Mouse (Mus musculus): ENCODE data around the gene Gjb2. TPM values are rescaled to one million over a fixed set of nuclear protein-coding genes. Genes with fewer than 3 reads are reported as not detected.
"Not testable (repeated sequence)": the region's sequence is repeated elsewhere in the genome, so short reads cannot be mapped to it uniquely, and the experiment has no call there.

The Gjb2 gene
- polyA plus RNA-seq, 1 experiment from 2014 or later, result 78.1 TPM

DNA sequence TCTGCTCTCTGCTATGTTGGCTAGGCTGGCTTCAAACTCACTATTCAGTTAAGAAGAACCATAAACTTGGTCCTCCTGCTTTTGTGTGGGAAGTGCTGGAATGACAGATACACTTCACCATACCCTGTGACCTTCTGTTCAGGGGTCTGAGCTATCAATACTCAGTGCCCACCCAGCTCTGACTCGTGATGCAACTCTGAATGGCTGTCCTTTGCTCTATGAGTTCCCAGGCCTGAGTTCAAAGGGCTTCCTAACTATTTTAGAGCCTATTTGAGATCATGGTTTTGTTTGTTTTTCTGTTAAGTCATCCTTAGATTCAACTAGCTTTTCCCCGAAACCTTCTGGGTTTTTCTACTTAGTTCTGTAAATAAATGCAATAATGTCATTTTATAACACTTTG lies 14.5 kb downstream of the Gjb2 start:
- Histone ChIP-seq H3K27me3 (ENCODE audit: control insufficient read depth, insufficient read depth, low read length) (no peaks in the 10 kb centered on the region), H3K4me2 (replicated peaks; ENCODE audit: low read depth) (no peak overlapping the region), H3K9ac (ENCODE audit: low read length) (no peak overlapping the region), H3K4me1 (replicated peaks; ENCODE audit: control insufficient read depth, insufficient read depth) (no peaks in the 10 kb centered on the region), H3K9me3 (ENCODE audit: control insufficient read depth, low read length) (no peaks in the 10 kb centered on the region), H3K4me3 (ENCODE audit: low read depth, low read length) (no peak overlapping the region), H3K36me3 (ENCODE audit: control insufficient read depth, insufficient read depth, low read length) (no peaks in the 10 kb centered on the region), H3K27ac (replicated peaks) (no peak overlapping the region)
- no peak for TF ChIP-seq EP300 (optimal IDR thresholded peaks at IDR 0.05)
- TF ChIP-seq CTCF (IDR thresholded peaks at IDR 0.05; ENCODE audit: low read depth), result no peak
- ATAC-seq (ENCODE audit: low FRiP score, low TSS enrichment) (no peak), DNase-seq (ENCODE audit: low spot score) (no peak)
- WGBS, result 23% methylated on average over 2 of the region's 2 CpGs

DNA sequence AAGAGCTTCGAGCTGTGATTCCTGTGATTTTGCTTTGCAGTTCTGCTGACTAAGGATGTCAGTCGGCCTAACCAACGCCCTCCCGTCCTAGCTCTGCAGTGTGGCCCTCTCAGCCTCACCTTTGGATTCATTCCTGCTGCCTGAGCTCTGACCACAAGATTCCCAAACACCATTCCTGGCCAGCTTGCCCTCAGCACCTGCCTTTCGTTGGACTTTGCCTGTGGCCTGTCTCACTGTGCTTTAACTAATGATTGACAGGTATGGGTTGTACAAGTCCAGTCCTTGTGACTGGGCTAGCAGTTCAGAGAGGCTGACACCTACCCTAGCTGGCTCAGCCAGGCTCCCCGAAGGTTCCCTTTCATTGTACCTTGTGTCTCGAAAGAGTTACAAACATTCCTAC lies 15.4 kb downstream of the Gjb2 start:
- no peaks in the 10 kb centered on the region for H3K4me1 ChIP-seq (replicated peaks; ENCODE audit: control insufficient read depth, insufficient read depth)
- no peak for TF ChIP-seq EP300 (optimal IDR thresholded peaks at IDR 0.05)
- TF ChIP-seq CTCF (IDR thresholded peaks at IDR 0.05; ENCODE audit: low read depth), result no peak
- H3K27me3 ChIP-seq (ENCODE audit: control insufficient read depth, insufficient read depth, low read length), result no peaks in the 10 kb centered on the region
- 83% methylated on average over 7 of the region's 7 CpGs for WGBS
- no peak overlapping the region for H3K27ac ChIP-seq (replicated peaks)
- no peaks in the 10 kb centered on the region for H3K9me3 ChIP-seq (ENCODE audit: control insufficient read depth, low read length)
- no peaks in the 10 kb centered on the region for H3K36me3 ChIP-seq (ENCODE audit: control insufficient read depth, insufficient read depth, low read length)
- ATAC-seq (ENCODE audit: low FRiP score, low TSS enrichment) (peak; percentile 78), DNase-seq (ENCODE audit: low spot score) (peak; percentile 28)
- H3K4me3 ChIP-seq (ENCODE audit: low read depth, low read length), result no peak overlapping the region
- H3K9ac ChIP-seq (ENCODE audit: low read length), result no peak overlapping the region
- no peak overlapping the region for H3K4me2 ChIP-seq (replicated peaks; ENCODE audit: low read depth)

DNA sequence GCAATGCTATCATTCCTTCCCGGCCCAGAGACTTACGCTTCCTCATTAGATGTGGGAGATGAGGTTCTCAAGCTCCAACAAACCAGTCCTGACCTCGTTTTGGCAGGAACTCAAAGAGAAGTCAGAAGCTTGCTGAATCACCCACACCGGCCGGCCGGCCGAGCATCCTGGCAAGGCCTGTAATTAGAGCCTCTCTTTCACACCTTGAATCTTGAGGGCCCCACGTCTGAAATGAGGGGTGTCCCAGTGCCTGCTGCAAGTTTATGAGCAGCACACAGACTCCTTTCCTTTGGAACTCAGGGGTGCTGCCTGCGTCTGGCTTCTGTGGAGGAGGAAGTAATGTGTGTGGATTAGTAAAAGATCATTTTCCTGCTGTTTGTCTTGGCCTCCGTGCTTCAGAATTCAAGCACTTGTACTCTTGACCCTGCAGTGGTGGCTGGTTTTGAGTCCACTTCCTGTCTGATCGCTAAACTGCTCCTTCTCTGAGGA lies 20.3 kb downstream of the Gjb2 start:
- no peaks in the 10 kb centered on the region for H3K4me1 ChIP-seq (replicated peaks; ENCODE audit: control insufficient read depth, insufficient read depth)
- no peak overlapping the region for H3K4me2 ChIP-seq (replicated peaks; ENCODE audit: low read depth)
- H3K36me3 ChIP-seq (ENCODE audit: control insufficient read depth, insufficient read depth, low read length), result no peaks in the 10 kb centered on the region
- ATAC-seq (ENCODE audit: low FRiP score, low TSS enrichment) (peak; percentile 71), DNase-seq (ENCODE audit: low spot score) (peak; percentile 53)
- TF ChIP-seq CTCF (IDR thresholded peaks at IDR 0.05; ENCODE audit: low read depth) (no peak), EP300 (optimal IDR thresholded peaks at IDR 0.05) (no peak)
- H3K27ac ChIP-seq (replicated peaks), result peak overlapping the region; percentile 69
- H3K9ac ChIP-seq (ENCODE audit: low read length), result no peak overlapping the region
- H3K9me3 ChIP-seq (ENCODE audit: control insufficient read depth, low read length), result no peaks in the 10 kb centered on the region
- H3K27me3 ChIP-seq (ENCODE audit: control insufficient read depth, insufficient read depth, low read length), result no peaks in the 10 kb centered on the region
- no peak overlapping the region for H3K4me3 ChIP-seq (ENCODE audit: low read depth, low read length)
- WGBS, result 11% methylated on average over 11 of the region's 11 CpGs

DNA sequence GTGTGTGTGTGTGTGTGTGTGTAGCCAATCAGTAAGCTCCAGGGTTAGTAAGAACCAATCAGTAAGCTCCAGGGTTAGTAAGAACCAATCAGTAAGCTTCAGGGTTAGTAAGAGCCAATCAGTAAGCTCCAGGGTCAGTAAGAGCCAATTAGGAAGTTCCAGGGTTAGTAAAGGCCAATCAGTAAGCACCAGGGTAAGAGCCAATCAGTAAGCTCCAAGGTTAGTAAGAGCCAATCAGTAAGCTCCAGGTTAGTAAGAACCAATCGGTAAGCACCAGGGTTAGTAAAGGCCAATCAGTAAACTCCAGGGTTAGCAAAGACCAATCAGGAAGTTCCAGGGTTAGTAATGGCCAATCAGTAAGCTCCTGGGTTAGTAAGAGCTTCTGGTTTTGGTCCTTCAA lies 21.6 kb downstream of the Gjb2 start:
- Histone ChIP-seq H3K36me3 (ENCODE audit: control insufficient read depth, insufficient read depth, low read length) (no peaks in the 10 kb centered on the region), H3K27me3 (ENCODE audit: control insufficient read depth, insufficient read depth, low read length) (no peaks in the 10 kb centered on the region), H3K9ac (ENCODE audit: low read length) (no peak overlapping the region), H3K4me1 (replicated peaks; ENCODE audit: control insufficient read depth, insufficient read depth) (no peaks in the 10 kb centered on the region), H3K4me2 (replicated peaks; ENCODE audit: low read depth) (no peak overlapping the region), H3K9me3 (ENCODE audit: control insufficient read depth, low read length) (no peaks in the 10 kb centered on the region), H3K4me3 (ENCODE audit: low read depth, low read length) (no peak overlapping the region), H3K27ac (replicated peaks) (no peak overlapping the region)
- 95% methylated on average over 1 of the region's 1 CpGs for WGBS
- ATAC-seq (ENCODE audit: low FRiP score, low TSS enrichment) (no peak), DNase-seq (ENCODE audit: low spot score) (no peak)
- no peak for TF ChIP-seq EP300 (optimal IDR thresholded peaks at IDR 0.05)
- no peak for TF ChIP-seq CTCF (IDR thresholded peaks at IDR 0.05; ENCODE audit: low read depth)

DNA sequence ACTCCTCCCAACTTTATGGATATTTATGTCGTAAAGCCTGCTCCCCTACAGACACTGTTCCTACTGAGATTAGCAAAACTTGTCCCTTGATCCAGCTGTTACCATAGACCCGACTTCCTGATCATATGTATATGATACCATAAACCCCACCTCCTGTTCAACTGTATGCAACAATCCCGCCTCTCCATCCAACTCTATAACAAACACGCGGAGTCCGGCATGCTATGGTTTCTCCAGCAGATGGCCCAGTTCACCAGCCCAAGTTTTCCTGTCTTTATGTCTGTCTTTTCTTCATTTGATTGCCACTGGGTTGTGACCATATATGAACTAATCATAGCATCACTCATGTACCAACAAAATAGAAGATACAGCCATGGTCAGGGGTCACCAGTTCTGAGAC lies 29.0 kb downstream of the Gjb2 start:
- H3K27me3 ChIP-seq (ENCODE audit: control insufficient read depth, insufficient read depth, low read length), result no peaks in the 10 kb centered on the region
- no peak overlapping the region for H3K4me2 ChIP-seq (replicated peaks; ENCODE audit: low read depth)
- no peak overlapping the region for H3K9ac ChIP-seq (ENCODE audit: low read length)
- H3K27ac ChIP-seq (replicated peaks), result no peak overlapping the region
- TF ChIP-seq EP300 (optimal IDR thresholded peaks at IDR 0.05) (no peak), CTCF (IDR thresholded peaks at IDR 0.05; ENCODE audit: low read depth) (peak; percentile 60)
- WGBS, result 79% methylated on average over 6 of the region's 6 CpGs
- H3K4me1 ChIP-seq (replicated peaks; ENCODE audit: control insufficient read depth, insufficient read depth), result no peaks in the 10 kb centered on the region
- no peak overlapping the region for H3K4me3 ChIP-seq (ENCODE audit: low read depth, low read length)
- no peaks in the 10 kb centered on the region for H3K9me3 ChIP-seq (ENCODE audit: control insufficient read depth, low read length)
- DNase-seq (ENCODE audit: low spot score) (no peak), ATAC-seq (ENCODE audit: low FRiP score, low TSS enrichment) (no peak; the same call in 1 of the 2 replicates)
- H3K36me3 ChIP-seq (ENCODE audit: control insufficient read depth, insufficient read depth, low read length), result no peaks in the 10 kb centered on the region

DNA sequence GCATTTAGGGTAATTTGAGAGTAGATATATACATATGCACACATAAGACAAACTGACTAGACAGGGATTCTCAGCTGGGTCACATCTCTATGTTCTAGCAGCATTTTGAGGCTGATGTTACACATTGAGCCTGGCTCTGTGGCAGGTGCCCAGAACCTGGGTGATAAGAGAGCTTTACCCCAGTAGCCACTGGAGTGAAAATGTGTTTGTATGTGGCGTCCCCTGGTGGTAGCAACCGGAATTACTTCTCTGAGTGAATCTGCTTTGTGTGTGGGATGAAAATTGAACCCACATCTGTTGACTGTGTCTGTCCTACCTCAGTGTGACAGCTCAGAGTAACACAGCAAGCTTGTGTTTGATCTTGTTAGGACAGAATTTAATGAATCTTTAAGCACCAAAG lies 34.6 kb downstream of the Gjb2 start:
- TF ChIP-seq CTCF (IDR thresholded peaks at IDR 0.05; ENCODE audit: low read depth), result peak; percentile 78
- H3K36me3 ChIP-seq (ENCODE audit: control insufficient read depth, insufficient read depth, low read length); H3K9ac ChIP-seq (ENCODE audit: low read length); H3K9me3 ChIP-seq (ENCODE audit: control insufficient read depth, low read length); H3K4me3 ChIP-seq (ENCODE audit: low read depth, low read length); H3K4me2 ChIP-seq (replicated peaks; ENCODE audit: low read depth); H3K4me1 ChIP-seq (replicated peaks; ENCODE audit: control insufficient read depth, insufficient read depth); H3K27me3 ChIP-seq (ENCODE audit: control insufficient read depth, insufficient read depth, low read length); H3K27ac ChIP-seq (replicated peaks); ATAC-seq (ENCODE audit: low FRiP score, low TSS enrichment): not testable (repeated sequence)
- WGBS, result 0% methylated on average over 2 of the region's 2 CpGs
- peak; percentile 52 for DNase-seq (ENCODE audit: low spot score)

All from stomach, postnatal 0 days (tissue).